Mouse (Mus musculus) G1E (cell line): ENCODE measurements at regions not wholly inside any gene's neighbourhood (a gene's known extent, or its start where the extent isn't known, plus 50 kb on each side); places are given as distances from the start of the nearest gene placed in this dataset.

ENCODE experiments used
- ATAC-seq: 2 replicates; pipeline ENCODE4 v1.8.0; 2016; ENCODE audit warnings: mild to moderate bottlenecking; ENCODE audit not compliant: insufficient number of reproducible peaks, poor library complexity, low FRiP score, severe bottlenecking; ENCODE audit errors: extremely low read depth
- DNase-seq: peaks from one replicate; pipeline ENCODE4 v3.0.0; 2012; ENCODE audit warnings: low spot score
- H3K27me3 ChIP-seq: 2 replicates; pipeline ENCODE4 v1.6.1; 2012; ENCODE audit warnings: mild to moderate bottlenecking, low read length, inconsistent platforms; ENCODE audit not compliant: insufficient read depth
- H3K36me3 ChIP-seq: replicated peaks from 2 replicates; pipeline ENCODE3; 2012; ENCODE audit warnings: mild to moderate bottlenecking, inconsistent platforms
- H3K4me1 ChIP-seq: 2 replicates; pipeline ENCODE4 v1.6.1; 2012; ENCODE audit warnings: low read depth, low read length, inconsistent platforms, mixed read lengths; ENCODE audit not compliant: insufficient read depth
- H3K4me3 ChIP-seq: 2 replicates; pipeline ENCODE4 v1.5.1; 2012; ENCODE audit warnings: low read depth, mild to moderate bottlenecking, inconsistent platforms, low read length, moderate library complexity, mixed read lengths
- H3K9me3 ChIP-seq: replicated peaks from 2 replicates; pipeline ENCODE4 v1.6.1; 2012; ENCODE audit warnings: inconsistent platforms
- CTCF ChIP-seq: IDR thresholded peaks from 2 replicates; pipeline ENCODE4 v1.5.1; 2012; ENCODE audit warnings: low read depth, low read length, inconsistent platforms, mixed read lengths
- GATA1 ChIP-seq: IDR thresholded peaks from 2 replicates; pipeline ENCODE4 v1.6.1; 2012; ENCODE audit warnings: borderline replicate concordance, low read length, inconsistent platforms, mixed read lengths
- GATA2 ChIP-seq: IDR thresholded peaks from 2 replicates; pipeline ENCODE4 v1.6.1; 2012; ENCODE audit warnings: low read depth, low read length, inconsistent platforms, borderline replicate concordance
- POLR2AphosphoS5 ChIP-seq: IDR thresholded peaks from 2 replicates; pipeline ENCODE4 v1.6.1; 2012; ENCODE audit warnings: low read depth, low read length, inconsistent platforms; ENCODE audit not compliant: insufficient replicate concordance
- TAL1 ChIP-seq: conservative IDR thresholded peaks from 2 replicates; pipeline ENCODE4 v1.6.1; 2012; ENCODE audit warnings: low read depth, low read length, inconsistent platforms, mixed read lengths

DNA sequence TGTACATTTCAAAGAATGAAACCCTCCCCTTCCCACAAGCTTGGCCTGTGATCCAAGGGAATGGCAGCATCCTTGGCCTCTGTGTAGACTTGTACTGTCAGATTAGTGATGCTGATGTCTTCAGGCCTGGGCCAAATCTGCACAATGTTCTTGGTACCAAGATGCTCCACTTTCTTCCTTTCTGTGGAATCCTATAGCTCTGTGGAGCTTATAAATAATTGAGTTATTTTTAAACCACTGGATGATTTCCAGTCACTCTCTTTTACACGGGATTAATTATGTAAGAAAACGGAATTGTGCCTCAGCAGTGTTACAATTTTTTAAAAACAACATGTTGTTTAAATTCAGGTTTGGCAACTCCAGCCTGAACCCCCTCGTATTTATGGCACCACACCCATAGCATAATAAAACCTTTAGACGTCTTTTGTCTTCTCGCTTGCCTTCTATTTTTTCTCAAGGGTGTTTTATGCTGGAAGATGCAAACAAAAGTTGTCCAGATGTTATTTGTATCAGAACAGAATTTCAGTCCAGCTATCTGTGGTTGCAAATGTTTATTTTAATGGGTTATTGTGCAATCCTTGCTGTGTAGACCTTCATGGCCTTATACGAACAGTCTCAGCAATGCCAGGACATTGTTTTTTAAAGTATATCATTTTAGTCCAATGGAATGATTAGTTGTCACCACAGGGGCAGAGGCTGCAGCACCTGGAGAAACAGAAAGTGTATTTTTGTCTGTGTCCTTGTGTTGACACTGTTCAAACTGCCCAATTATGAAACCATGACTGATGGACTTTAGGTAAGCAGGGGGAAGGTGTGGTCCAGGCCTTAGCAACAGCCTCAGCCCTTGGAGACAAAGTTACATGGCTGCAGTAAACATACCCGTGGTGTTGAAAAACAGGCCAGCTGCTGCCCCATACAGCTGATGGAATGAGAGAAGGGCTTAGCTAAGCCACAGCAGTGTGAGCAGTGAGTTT, 630.4 kb upstream of the Zeb2 start:
- H3K27me3 ChIP-seq, result no peaks in the 10 kb centered on the region
- no peaks in the 10 kb centered on the region for H3K9me3 ChIP-seq
- ATAC-seq (no peak), DNase-seq (no peak)
- H3K4me3 ChIP-seq, result no peak overlapping the region
- TF ChIP-seq CTCF (no peak), GATA1 (no peak), POLR2AphosphoS5 (no peak), GATA2 (no peak), TAL1 (no peak)
- no peaks in the 10 kb centered on the region for H3K4me1 ChIP-seq
- no peaks in the 10 kb centered on the region for H3K36me3 ChIP-seq

DNA sequence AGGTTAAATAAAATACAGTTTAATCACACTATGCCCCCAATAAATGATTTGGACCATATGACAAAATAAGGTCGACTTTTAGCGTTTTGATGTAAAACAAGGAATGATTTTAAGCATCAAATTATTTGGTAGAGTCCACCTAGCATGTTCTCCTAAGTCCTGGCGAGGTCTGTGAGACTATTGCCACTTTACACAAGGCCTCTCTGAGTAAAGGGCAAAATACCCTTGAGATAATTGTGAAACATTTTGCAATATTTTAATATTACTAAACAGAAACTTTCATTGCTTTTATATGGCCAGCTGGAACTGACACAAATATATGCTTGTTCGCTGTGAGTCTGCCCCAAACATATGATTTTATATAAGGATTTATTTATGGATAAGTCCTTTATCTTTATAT, 629.4 kb upstream of the Zeb2 start:
- Histone ChIP-seq H3K36me3 (no peaks in the 10 kb centered on the region), H3K4me3 (no peak overlapping the region), H3K9me3 (no peaks in the 10 kb centered on the region), H3K4me1 (no peaks in the 10 kb centered on the region), H3K27me3 (no peaks in the 10 kb centered on the region)
- no peak for TF ChIP-seq TAL1
- TF ChIP-seq CTCF, result no peak
- no peak for ATAC-seq
- DNase-seq, result no peak

GRCm38 (mm10) chr2:45736278-45736677, 619.1 kb upstream of the Zeb2 start:
- DNase-seq (no peak), ATAC-seq (no peak)
- no peak for TF ChIP-seq TAL1
- TF ChIP-seq GATA2, result no peak
- TF ChIP-seq CTCF, result no peak
- TF ChIP-seq POLR2AphosphoS5, result no peak
- no peak for TF ChIP-seq GATA1

GRCm38 (mm10) chr2:45713997-45714396, 596.8 kb upstream of the Zeb2 start:
- no peak overlapping the region for H3K4me3 ChIP-seq
- no peaks in the 10 kb centered on the region for H3K4me1 ChIP-seq
- DNase-seq (no peak), ATAC-seq (no peak)
- TF ChIP-seq TAL1 (no peak), CTCF (no peak), GATA1 (no peak), GATA2 (no peak), POLR2AphosphoS5 (no peak)
- H3K9me3 ChIP-seq, result no peaks in the 10 kb centered on the region
- no peaks in the 10 kb centered on the region for H3K36me3 ChIP-seq
- H3K27me3 ChIP-seq, result no peaks in the 10 kb centered on the region

More at GRCm38 (mm10) chr2:45736278-45736677, 619.1 kb upstream of the Zeb2 start:
- no peaks in the 10 kb centered on the region for H3K4me1 ChIP-seq
- H3K4me3 ChIP-seq, result no peak overlapping the region
- no peaks in the 10 kb centered on the region for H3K9me3 ChIP-seq
- no peaks in the 10 kb centered on the region for H3K36me3 ChIP-seq
- H3K27me3 ChIP-seq, result no peaks in the 10 kb centered on the region

DNA sequence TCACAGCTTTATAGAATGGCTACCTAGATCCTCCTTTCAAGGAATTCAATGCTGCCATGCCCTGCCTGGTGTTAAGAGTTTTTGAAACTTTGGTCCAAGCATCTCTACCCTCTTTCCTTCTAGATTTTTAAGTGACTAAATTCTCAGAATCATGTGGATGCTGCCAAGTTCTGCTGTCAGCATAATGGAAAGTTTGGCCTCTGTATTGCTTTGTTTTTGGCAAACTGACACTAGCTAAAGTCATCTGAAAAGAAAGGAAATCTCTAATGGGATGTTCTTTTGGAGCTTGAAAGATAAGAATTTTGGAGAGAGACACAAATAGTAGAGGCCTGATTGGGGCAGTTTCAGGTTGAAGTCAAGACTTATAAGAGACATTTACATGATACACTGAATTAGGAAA, 589.8 kb upstream of the Zeb2 start:
- DNase-seq (no peak), ATAC-seq (no peak)
- H3K4me3 ChIP-seq, result no peak overlapping the region
- no peaks in the 10 kb centered on the region for H3K4me1 ChIP-seq
- no peaks in the 10 kb centered on the region for H3K9me3 ChIP-seq
- no peaks in the 10 kb centered on the region for H3K36me3 ChIP-seq
- H3K27me3 ChIP-seq, result no peaks in the 10 kb centered on the region; the same call in 1 of the 2 replicates
- TF ChIP-seq POLR2AphosphoS5 (no peak), GATA1 (no peak), GATA2 (no peak), CTCF (no peak), TAL1 (no peak)

GRCm38 (mm10) chr2:45702511-45702910, 585.3 kb upstream of the Zeb2 start:
- H3K27me3 ChIP-seq, result no peaks in the 10 kb centered on the region; the same call in none of the 2 replicates

More at GRCm38 (mm10) chr2:45702511-45702910, 585.3 kb upstream of the Zeb2 start:
- no peaks in the 10 kb centered on the region for H3K36me3 ChIP-seq
- no peak for DNase-seq
- no peak overlapping the region for H3K4me3 ChIP-seq
- no peak for TF ChIP-seq CTCF
- no peak for TF ChIP-seq GATA2
- no peak for TF ChIP-seq GATA1
- no peak for TF ChIP-seq TAL1
- TF ChIP-seq POLR2AphosphoS5, result no peak
- no peaks in the 10 kb centered on the region for H3K9me3 ChIP-seq
- H3K4me1 ChIP-seq, result no peaks in the 10 kb centered on the region
- no peak for ATAC-seq
